Mouse (Mus musculus): Measurements from ENCODE around the gene Col25a1.

DNA sequence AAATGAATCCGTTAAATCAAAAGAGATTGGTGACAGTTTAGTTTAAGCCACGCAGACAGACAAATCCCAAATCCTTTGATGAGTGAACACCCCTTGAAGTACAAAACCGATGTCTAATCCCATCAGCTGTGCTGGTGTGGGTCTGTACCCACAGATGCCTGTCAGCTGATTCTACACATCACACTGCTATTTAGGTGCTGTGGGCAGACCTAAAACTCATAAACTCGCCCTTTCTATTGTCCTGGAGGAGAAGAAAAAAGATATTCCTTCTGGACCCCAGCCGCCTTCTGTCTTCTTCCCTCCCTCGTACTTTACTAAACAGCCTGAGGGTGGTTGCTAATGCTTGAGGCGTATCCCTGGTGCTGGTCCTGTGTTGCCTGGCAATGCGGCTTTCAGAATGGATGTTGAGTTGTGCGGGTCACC is 387.2 kb downstream of the Col25a1 start:
- TF ChIP-seq CTCF (IDR thresholded peaks at IDR 0.05; ENCODE audit: extremely low read depth, insufficient read length, insufficient replicate concordance, low read depth, low read length): no peak
- TF ChIP-seq POLR2A (IDR thresholded peaks at IDR 0.05; ENCODE audit: low read depth, low read length): no peak
